Mouse (Mus musculus): Measurements from ENCODE around the gene Gm20388.

DNA sequence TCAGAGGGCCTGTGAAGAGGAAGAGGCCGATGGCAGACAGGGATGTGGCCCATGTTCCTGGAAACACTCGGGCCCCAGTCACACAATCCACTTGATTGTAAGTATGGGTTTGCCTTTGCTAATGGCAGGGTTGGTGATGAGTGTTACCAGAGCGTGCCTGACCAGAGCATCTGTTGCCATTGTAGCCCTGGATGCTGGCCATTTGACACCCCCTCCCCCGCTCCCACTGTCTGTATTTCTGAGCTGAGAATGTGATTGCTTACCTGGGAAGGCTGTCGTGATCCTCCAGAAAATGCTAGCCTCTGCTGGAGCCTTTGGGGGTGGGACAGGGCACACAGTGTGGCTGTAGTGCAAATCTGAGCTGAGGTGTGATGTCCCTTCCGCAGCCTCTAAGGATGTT lies 962.0 kb downstream of the Gm20388 start:
- TF ChIP-seq CTCF (IDR thresholded peaks at IDR 0.05; ENCODE audit: low read depth, low read length), result no peak
- TF ChIP-seq TAL1 (conservative IDR thresholded peaks at IDR 0.05; ENCODE audit: low read depth, low read length), result no peak

All from G1E (cell line).